Mouse (Mus musculus): Measurements from ENCODE around the gene Uroc1.

The Uroc1 gene

DNA sequence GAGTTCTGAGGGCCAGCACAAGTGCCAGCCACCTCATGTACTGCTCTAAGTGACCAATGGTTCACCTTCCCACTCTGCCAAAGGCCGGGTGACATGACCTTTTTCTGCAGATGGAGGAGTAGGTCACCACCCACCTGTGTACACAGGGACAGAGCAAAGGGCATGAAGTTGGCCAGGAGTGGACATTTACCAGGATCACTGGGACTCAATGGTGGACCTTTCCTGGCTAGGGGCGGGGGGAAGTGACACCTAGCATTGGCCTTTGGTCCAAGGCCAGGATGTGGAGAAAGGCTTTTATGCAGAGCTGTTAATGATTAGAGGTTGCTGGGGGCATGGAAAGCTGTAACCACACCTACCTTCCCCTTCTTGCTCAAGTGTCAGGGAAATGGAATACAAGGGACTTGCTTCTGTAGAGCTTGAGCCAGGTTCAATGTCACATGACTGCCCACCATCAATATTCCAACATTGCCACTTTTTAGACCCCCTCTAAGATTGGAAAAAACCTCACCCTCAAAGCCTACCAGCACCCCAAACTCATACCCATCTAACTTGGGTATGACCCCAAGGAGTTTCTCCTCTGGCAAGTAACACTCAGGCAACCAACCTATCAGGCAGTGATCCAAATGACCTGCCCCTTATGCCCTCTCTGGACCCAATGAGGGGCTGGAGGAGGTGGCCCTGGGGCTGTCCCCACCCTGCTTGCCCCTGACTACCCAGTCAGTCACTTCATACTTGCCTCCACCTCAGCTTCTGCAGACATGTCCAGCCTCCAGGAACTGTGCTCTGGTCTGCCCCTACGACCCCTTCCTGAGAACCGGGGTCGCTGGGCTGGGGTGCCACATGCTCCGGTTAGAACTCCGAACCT lies at the start of gene Uroc1:
Gene Uroc1 (plus strand): TSS at position 724 of the 865 bp plus-strand sequence.
- DNase-seq = peak; percentile 68 to 76

DNA sequence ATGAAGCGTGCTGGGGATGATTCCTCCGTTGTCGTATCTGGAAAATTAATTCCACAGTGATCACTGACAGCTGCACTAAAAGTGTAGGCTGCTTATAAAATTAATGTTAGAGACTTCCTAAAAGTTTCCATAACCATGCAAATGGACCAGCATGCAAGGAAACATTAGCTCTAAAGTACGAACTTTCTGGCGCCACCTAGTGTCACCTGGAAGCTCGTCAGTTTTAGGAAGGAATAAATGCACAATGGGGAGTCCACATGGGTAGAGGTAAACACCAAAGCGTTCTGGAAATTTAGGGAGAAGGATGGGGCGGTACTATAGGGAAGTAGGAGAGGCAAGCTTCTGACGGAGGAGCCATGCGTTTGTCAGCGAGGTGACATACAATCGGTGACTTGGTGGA lies 44.8 kb upstream of the Uroc1 start:
- DNase-seq = peak; percentile 20 to 64

DNA sequence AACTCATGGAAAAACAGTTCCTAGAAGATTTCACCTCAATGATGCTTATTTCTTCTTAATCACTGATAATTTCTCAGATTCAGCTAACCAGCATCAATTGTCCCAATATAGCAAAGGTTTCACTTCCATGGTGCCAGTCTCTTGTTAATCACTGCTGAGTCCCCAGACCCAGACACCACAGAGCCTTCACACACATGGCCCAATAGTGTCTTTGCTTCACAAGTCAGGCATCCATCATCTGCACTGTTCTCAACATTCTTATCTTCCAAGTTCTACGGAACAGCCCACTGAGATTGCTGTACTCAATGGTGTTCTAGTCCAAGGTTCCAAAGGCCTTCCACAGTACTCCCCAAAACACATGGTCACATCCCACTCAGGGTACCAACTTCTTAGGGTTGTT lies 32.2 kb upstream of the Uroc1 start, which contains the start of gene BC048671:
Gene BC048671 (plus strand): TSS at position 301 of the 400 bp plus-strand sequence.
- no peak for DNase-seq

DNA sequence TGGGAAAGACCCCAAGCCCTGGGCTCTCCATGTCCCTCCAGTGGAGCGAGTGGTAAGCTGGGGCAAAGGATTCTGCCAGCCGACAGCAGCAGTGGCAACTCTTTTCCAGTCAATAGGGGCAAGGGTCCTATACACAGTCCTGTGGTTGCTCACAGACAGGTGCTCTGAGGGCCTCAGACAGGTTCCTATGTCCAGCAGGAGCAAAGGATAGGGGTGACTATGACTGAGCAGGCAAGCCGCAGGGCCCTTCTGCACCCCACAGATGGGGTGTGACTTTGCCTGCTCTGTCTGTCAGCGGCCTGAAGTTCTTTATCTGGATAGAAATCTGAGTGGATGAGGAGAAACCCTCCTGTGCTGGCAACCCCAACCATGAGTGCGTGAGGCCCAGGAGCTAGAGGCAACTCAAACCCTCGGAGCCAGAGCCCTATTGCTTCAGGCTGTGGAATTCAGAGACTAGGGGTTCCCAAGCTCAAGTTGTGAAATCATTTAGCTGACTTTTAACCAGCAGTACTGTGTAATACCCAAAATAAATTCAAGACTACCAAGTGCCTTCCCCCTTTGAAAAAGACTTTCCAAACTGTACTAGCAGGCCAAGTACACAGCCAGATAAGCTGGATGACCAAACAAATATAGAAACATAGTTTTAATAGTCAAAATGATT lies 26.6 kb upstream of the Uroc1 start:
- no peak for DNase-seq

DNA sequence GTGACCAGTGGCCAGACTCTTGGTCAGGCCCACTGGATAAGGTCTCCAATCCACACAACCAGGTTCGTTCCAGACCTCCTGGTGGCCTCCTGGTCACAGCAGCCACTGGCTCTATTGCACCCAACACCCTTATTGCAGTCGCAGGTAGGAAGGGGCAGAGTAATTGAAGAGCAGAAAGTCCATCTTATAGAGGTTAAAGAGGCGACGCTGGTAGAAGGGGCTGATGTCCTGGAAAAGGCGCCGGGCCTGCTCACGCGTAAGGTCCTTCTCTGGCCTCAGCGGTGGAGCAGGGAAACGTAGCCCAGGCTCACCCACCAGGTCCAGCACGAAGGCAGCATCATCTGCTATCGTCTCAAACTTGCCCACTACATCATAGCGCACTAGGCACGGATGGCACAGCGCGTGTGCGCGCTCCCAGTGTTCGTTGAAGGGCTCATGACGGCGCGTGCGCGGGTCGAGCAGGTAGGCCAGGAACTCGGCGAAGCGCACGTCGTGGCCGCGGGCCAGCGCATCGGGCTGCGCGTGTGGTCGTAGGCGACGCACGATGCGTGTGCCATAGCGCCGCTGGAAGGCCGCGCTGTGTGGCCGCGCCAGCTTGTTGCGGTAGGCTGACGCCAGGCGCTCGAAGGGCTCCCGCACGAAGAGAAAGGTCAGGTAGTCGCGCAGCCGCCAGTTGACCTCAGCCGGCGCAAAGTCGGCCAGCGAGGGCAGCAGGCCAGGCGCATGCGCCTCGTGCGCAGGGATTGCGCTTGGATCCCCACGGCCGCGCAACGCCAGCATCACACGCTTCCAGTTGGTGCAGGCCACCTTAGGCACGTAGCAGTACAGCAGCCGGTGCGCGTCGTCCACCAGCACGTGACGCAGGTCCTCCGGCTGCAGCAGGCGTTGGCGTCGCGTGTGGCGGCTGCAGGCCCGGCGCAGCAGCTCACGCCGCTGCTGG lies 24.0 kb upstream of the Uroc1 start:
- DNase-seq = no peak

DNA sequence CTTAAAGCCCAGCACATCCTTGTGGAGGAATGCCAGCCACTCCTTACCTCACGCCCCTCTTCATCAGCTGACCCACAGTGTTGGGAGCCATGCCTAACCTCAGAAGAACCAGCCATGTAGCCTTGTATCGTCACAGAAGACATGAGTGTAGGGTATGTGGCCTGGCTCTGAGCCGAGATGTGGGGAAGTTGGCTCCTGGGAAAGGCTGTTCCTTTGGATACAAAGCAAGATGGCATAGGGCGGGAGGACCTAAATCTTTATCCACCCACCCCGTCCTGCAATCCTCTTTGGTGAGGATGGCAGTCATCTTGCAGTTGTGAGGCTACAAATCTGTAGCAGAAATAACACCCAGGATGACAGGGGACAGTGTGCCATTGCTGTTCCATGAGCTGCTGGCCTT lies 17.1 kb upstream of the Uroc1 start:
- DNase-seq = no peak

DNA sequence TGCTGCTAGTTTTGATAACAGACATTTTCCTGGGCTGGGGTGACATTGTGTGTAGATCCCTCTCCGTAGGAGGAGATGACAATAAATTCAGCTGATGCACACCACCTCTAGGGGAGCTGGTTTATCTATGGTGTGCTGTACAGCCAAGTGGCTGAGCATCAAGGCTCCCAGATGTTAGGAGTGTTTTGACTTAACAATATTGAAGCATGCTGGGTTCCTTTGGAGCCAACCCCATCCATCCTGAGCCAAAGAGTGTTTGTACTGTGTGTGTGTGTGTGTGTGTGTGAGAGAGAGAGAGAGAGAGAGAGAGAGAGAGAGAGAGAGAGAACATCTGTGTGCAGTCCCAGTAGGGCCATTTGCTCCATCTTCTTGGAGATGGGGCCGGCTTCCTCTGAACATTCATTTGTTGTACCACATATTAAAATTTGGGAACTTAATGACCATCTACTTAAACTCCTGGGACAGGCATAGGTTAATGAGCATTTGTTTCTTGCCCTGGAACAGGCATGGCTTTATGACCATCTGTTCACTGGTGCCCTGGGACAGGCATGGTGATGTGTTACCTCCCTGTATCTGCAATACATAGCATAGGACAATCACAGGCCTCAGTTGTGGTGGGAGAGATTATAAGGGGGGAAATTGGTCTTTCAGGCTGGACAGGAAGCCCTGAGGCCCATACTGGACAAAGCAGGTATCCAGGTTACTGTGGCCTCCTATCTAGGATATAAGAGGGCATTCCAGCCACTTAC lies 15.4 kb upstream of the Uroc1 start:
- no peak for DNase-seq

DNA sequence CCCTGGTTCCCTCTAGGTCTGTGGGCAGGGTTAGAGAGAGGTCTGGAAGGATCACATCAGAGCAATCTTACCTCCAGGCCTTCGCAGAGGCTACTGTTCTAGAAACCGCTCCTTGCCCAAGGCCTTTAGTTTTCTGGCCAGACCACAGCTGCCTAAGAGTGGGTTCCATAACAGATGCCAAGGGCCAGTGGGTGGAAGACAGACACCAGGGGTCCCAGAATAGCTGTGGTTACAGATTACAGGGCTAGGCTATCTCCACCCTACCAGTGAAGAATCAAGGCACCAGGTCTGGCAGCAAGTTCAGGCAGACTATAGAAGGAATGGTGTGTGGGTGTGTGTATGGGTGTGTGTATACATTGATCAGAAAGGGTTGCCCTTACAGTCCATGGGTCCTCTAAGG lies 14.1 kb upstream of the Uroc1 start:
- DNase-seq = no peak

DNA sequence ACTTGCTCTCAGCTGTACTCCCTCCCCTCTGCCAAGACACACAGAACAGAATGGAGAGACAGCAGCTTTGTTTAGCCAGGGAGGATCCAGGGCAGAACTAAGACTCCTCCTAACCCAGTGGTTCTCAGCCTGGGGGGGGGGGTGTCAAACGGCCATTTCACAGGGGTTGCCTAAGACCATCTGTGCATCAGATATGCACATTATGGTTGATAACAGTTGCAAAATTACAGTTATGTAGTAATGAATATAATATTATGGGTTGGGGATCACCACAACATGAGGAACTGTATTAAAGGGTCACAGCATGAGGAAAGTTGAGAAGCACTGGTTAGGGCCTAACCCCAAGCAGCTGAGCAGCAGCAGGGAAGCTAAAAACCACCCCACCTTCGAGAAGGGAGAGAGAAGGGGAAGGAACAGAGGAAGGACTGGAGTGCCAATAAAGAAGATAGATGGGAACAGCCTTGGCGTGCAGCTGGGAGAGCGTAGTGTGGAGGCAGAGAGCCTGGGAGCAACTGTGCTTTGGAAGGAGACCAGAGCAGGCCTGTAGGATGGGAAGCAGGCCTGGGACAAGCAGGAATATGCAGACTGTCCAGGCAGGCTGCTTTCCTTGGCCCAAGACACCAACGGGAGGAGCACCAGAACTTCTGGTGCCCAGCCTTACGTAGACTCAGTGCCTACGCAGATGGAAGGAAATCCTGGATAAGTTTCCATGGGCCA lies 13.5 kb upstream of the Uroc1 start:
- no peak for DNase-seq

DNA sequence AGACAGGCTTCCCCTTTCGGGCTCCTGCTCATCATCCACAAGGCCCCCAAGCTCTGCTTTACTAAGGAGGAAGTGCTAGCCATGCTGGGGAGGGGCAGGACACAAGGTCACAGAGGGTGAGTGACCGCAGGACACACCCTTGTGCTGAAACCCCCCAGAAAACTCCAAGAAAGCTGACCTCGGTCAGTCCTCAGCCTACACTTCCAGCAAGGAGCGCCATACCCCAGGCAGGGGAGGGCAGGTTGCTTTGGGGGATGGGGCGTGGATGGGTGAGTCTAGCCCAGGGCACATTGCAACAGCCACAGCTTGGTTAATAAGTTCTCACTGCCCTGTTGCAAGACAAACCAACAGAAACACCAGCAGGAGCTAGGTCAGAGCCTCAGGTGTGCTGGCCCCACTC lies 12.7 kb upstream of the Uroc1 start:
- DNase-seq = peak; percentile 64 to 69

DNA sequence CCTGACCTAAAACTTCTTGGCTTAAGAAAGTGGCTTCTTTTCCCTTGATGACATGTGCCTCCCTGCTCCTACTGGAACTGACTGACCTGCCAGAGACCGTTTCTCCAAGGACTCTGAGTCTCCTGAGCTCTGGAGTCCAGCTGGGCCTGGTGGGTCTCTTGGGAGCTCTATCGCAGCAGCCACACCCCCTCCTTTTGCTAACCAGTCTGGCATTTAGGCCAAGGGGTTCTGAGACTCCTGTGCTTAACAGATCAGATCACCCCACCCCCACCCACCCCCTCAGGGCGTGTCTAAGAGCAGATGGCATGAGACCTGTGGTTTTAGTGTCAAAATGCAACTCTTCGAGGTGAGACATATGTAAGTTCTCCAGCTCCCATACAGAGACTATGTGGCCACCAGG lies 11.3 kb upstream of the Uroc1 start:
- no peak for DNase-seq

DNA sequence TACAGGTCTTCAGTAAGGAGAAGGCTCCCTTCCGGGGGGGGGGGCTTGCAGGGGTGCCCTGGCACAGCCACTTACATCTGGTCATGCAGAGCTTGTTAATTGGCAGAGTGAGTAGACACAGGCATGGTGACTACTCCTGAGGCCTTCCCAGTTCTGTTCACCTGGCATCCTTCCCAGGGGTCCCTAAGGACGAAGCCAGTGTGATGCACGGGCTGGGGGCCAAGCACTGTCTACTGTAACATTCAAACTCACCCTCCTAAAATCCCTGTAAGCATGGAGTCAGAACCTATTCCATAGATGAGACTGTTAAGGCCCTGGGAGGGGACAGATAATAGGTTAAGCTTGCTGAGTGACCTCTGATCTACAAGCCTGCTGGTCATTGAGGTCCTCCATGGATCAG lies 9.1 kb upstream of the Uroc1 start:
- no peak for DNase-seq

DNA sequence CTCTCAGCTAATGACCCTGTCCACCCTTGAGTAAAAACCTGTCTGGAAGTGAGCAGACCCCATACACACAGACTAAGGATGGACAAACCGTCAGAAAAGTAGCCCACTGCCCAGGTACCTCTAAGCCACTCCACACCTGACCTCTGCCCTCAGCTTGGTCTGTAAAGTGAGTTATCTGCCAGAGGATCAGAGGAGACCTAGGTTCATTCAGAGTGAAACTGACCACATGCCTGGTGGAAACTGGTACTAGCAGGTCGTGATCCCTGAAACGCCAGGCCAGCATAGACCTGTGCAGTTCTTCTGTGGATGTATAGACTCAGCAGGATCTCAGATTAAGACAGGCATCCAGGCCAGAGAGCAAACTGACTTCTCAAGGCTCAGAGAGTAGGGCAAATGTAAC lies 8.6 kb upstream of the Uroc1 start:
- no peak for DNase-seq

DNA sequence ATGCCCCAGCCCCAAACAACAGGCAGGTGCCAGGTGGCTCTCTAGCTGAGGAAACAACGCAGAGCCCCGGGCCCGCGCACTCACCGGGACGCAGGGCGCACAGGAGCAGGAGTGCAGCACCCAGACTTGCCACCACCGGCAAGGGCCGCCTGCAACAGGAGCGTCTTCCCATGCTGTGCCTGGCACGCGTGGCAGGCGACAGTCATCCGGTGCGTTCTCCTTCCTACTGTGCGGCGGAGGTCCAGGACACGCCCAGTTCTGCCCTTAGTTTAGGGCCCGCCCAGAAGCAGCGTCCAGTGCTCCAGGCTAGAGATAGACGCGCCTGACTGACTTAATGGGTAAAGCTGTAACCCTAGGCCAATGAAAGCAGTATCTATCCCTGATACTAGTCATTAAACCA lies 8.1 kb upstream of the Uroc1 start, which contains the start of gene Chst13:
Gene Chst13 (minus strand): TSS at position 195 of the 400 bp plus-strand sequence.
- peak; percentile 33 to 51 for DNase-seq

DNA sequence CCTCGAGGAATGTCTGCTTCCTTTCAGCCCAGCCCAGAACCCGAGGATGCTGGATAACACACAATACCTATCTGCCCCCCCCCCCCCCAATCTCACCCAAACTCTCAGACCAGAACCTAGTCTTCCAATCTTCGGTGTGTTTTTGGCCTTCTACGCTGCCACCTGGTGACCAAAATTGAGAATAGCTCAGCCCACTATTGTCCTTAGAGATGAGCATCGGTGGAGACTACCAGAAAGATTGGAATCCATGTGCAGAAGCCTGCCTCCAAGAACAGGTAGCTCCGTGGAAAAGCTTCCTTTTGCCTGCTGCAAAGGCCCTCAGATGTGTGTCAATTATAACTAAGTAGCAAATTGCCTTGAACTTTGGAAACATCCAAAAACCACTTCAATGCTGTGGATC lies 5.4 kb upstream of the Uroc1 start:
- DNase-seq = peak in 1 of 2 experiments; percentile 50

DNA sequence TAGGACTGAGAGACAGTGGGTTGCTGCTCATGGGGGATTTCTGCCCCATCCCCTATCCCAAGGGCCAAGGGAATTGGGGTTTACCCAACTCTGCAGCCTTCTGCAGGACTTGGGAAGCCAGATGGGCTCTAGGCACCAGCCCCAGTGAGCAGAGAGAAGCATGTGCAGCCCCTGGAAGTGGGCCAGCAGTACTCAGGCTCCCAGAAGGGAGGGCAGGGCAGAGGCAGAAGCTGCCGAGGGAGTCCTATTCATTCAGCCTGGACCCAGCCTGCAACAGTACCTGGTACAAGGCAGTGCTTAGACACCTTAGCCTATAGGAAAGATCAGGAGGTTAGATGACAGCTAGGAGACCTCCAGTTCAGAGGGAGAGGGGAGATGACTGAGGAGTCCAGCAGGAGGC lies 3.1 kb upstream of the Uroc1 start:
- DNase-seq = peak; percentile 33 to 61

DNA sequence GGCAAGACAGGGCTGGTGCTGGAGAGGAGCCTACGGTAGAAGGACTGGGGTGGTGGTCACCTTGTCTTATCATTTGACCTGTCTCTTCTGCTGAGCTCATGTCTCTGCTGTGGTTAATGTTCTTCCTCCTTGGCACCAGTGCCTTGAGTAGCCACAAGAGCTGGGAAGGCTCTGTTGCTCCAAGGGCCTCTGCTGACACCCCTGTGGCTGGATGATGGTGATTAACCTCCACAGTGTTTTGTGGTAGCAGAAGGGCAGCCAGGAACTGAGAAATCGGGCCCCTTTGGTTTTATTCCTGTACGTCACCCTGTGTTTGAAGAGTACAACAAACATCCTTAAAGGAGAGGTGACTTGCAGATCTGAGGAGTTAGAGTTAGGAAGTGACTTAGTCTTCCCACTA lies 1.2 kb downstream of the Uroc1 start:
- peak in 1 of 2 experiments; percentile 13 for DNase-seq

DNA sequence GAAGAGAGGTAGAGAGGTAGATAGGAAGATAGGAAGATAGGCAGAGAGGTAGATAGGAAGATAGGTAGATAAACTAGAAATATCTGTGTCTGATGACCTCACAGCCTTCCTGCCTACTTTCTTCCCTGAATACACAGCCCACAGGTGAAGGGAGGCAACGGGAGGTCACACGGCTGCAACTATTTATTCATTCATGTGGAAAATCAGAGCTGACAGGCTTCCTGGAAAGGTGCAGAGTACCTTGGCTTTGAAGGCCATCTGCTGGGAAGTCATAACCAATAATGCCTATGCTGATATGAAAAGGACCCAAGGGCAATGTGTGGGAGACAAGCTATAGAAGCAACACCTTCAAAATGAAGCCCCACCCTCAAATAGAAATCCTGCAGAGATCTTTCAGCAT lies 9.3 kb downstream of the Uroc1 start:
- DNase-seq = no peak

DNA sequence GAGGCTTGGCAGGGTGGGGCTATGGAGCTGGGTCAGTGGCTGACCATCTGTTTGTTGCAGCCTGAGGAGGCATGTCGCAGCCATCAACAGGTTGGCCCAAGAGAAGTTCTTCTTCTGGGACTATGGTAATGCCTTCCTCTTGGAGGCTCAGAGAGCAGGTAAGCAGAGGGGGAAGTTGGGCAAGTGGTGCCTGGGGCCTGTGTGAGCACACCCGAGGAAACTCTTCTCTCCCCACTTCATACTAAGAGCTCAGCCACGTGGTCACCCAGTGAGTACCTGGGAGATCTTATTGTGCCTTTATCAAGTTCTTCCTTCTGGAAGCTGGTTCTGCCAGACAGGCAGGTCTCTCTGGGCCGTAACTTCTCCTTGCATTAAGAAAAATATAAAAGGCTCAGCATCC lies 14.1 kb downstream of the Uroc1 start:
- no peak for DNase-seq

DNA sequence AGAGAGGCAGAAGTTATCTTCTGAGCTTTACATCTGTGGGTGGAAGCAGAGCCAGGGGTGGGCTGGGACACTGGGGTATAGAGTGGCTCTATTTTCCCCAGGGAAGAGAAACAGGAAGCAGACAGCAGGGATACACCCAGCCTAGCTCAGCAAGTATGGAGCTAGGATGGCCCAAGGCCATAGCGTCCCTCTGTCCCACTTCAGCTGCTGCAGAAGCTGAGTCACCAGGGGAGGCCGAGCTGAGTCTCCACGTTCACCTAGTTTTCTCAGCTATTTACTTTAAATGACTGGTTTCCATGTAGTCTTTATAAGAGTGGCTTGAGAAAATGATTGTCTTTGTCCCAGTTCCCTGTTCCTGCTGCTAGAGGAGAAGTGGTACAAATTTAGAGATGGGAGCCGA lies 15.4 kb downstream of the Uroc1 start:
- no peak for DNase-seq

DNA sequence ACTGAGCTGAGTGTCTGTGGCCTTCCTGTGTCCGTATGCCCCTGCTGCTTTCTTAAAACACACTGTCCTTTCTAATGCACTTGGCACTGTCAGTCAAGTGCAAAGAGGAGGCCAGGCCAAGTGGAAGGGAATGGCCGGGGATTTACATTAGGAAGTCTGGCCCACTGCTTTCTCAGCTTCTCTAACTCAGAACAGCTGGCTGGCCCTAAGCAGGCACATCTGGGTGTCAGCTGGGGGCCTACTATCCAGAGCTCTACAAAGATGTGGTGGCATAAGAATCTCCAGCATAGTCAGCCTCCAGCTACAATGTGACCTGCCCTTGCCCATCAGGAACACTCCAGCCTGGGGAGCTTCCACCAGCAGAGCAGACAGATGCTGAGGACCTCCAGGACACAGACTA lies 16.9 kb downstream of the Uroc1 start:
- DNase-seq = no peak

DNA sequence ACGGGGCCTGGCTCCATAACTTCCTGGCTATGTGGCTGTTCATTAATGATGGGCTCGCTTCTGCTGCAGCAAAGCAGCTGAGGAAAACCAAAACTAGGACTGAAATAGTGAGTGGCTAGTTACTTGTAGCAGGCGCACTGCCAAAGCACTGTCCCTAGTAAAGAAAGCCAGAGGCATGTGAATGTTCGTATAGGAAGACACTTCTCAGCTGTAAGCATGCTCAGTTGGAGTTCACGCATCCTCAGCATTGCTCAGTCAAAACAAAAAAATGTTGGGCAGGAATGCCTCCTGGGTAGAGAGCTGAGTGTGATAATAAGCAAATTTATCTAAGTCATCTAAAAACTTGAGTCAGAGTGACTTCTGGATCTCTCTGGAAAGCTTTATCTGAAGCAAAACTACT lies 25.1 kb downstream of the Uroc1 start:
- DNase-seq = no peak
